Mouse (Mus musculus) left cerebral cortex, postnatal 14 days (tissue): Measurements from ENCODE around the gene Mfsd12. TPM values are rescaled to one million over a fixed set of nuclear protein-coding genes. Genes with fewer than 3 reads are reported as not detected.

Experiments
- DNase-seq, 2 experiments: peaks; one replicate each; pipeline ENCODE4 v3.0.0; 2021 to 2022; ENCODE audit warnings: low spot score in 2 of 2, mixed read lengths in 1 of 2
- intact Hi-C: fragments of 180-260 bp; cut with DNase I; formaldehyde crosslinking; loops from one replicate; pipeline ENCODE4 v1.15.1; 2025
- long read RNA-seq, 2 experiments: library from polyadenylated mRNA; stranded (forward); transcript quantifications; one replicate each; pipeline ENCODE4 v2.0.0; 2021
- total RNA-seq, 2 experiments: library from RNA; stranded (reverse); gene quantifications; 2 replicates each; pipeline ENCODE4 v1.2.3; 2021

The Mfsd12 gene
- 10 to 100 TPM; 37.8 to 38.9 TPM for total RNA-seq
- long read RNA-seq, experiment 1, transcript Mfsd12-201 (10 exons, 3,971 nt), result major isoform, 13 of 45 reads
- long read RNA-seq, experiment 1, partial matches to known transcripts, result 5 of 45 reads
- long read RNA-seq, experiment 1, other reads (novel, unspliced or antisense), result 27 of 45 reads
- long read RNA-seq, experiment 2, transcript Mfsd12-201 (10 exons, 3,971 nt), result major isoform, 34 of 59 reads
- long read RNA-seq, experiment 2, partial matches to known transcripts, result 6 of 59 reads
- long read RNA-seq, experiment 2, other reads (novel, unspliced or antisense), result 19 of 59 reads

DNA sequence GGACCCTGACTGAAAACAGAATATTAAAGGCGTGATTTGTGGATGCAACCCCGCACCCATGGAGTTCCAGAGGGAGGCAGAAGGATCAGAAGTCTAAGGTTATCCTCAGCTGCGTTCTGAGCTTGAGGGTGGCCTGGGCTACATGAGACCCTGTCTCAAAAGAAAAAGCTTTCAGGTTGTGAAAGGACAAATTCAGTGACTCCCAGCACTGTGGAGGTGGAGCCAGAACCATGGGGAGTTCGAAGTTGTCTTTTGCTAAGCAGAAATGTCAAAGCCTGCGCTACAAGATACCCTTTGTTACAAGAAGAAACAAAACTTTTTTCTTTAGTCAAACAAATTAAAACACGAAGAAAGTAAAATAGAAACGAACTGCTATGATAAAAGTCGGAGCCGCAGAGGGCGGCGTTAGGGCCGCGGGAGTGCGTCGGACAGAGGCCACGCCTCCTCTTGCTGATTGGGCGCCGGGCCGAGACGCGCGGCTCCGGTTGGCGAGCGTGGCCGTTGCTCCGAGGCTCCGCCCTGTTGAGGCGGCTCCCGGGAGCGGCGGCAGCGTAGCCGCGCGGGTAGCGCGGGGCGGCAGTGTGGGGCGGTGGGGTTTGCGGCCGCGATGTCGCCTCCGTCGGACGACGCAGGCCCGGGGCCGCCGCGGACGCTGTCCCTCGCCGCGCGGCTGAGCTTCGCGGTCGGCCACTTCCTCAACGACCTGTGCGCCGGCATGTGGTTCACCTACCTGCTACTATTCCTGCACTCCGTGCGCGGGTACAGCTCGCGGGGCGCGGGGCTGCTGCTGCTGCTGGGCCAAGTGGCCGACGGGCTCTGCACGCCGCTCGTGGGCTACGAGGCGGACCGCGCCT is at the start of gene Mfsd12:
Gene Mfsd12 (plus strand): TSS at position 501 of the 854 bp plus-strand sequence.
- peak; percentile 91 to 94 for DNase-seq
- intact Hi-C loops, result no loop called here

DNA sequence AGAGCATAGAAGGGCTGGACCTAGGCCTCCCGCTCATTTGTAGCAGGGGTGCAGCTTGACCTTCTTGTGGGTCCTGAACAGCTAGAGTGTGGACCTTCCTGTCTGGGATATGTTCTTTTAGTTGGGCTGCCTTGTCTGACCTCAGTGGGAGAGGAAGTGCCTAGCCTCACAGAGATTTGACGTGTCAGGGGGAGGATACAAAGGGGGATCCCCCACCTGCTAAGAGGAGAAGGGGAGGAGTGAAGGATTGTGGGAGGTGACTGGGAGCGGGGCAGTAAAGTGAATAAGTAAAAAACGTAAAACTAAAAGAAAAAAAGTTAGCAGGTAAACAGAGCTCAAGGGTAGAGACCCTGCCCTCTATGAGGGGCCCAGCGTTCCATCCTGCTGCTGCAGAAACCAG is 47.7 kb upstream of the Mfsd12 start:
- intact Hi-C loops, result no loop called here
- DNase-seq, result no peak

- no peak for DNase-seq
- intact Hi-C loops, result no loop called here
Observed at GRCm38 (mm10) chr10:81313581-81313980, 43.7 kb upstream of the Mfsd12 start.

- no peak for DNase-seq
- intact Hi-C loops, result no loop called here
Observed at GRCm38 (mm10) chr10:81314201-81314600, 43.1 kb upstream of the Mfsd12 start.

- DNase-seq, result no peak
- intact Hi-C loops, result no loop called here
Observed at GRCm38 (mm10) chr10:81315587-81315986, 41.7 kb upstream of the Mfsd12 start.

GRCm38 (mm10) chr10:81316338-81317060 is 40.8 kb upstream of the Mfsd12 start:
- intact Hi-C loops, result no loop called here
- no peak for DNase-seq

- no peak for DNase-seq
Observed at GRCm38 (mm10) chr10:81317273-81317672, 40.0 kb upstream of the Mfsd12 start.

GRCm38 (mm10) chr10:81318589-81319329 is 38.5 kb upstream of the Mfsd12 start:
- intact Hi-C loops, result no loop called here
- no peak for DNase-seq

More at GRCm38 (mm10) chr10:81317273-81317672, 40.0 kb upstream of the Mfsd12 start:
- intact Hi-C loops, result no loop called here

DNA sequence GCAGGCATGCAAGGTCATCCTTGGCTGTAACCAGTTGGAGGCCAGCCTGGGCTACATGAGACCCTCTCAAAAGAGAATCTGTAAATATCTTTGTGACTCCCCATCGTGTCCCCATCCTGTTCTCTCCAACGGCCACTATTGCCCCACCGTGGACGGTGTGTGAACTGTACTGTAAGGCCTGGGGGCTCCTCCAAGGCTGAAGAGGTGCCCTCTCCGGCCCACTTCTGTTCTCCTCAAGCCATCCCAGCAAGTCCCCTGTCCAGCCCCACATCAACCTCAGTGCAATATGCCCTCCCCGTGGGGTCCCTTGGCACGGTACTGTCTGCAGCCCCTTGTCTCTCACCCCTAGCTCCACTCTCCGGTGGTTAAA is 38.0 kb upstream of the Mfsd12 start:
- no peak for DNase-seq
- intact Hi-C loops, result no loop called here

DNA sequence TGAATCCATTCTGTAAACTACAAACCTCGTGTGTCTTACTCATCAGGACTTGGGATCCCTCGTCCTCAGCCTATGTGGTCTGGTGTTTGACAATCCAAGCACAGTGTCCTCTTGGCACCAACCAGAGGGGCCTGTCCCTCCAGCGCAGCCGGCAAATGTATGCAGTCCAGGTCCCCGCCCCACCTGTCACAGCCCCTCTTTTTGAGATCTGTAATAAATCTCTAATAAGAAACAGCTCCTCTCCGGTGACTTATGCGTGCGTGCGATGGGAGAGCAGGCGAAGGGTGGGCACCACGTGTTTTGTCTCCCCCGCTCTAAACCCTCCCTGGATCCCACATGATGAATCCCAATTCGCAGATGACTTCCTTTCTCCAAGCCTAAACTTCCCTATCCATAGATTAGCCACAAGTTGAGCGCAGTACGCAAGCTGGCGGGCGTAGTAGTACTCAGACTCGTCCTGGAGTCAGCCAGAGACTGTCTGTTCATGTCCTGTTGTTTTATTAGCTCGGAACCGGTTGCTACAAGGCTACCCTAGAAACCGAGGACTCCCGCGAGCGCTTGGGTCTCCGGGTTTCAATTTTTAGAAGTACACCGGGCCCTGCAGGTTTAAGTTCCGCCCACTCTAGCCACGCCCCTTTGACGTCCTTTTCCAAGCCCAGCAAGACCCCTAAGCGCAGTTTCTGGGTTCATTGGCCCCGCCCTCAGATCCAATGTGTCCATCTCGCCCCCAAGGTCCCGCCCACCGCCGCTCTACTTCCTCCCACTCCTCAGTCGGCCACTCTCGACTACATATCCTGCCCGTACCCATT is 37.3 kb upstream of the Mfsd12 start:
- intact Hi-C loops, result no loop called here
- no peak for DNase-seq

DNA sequence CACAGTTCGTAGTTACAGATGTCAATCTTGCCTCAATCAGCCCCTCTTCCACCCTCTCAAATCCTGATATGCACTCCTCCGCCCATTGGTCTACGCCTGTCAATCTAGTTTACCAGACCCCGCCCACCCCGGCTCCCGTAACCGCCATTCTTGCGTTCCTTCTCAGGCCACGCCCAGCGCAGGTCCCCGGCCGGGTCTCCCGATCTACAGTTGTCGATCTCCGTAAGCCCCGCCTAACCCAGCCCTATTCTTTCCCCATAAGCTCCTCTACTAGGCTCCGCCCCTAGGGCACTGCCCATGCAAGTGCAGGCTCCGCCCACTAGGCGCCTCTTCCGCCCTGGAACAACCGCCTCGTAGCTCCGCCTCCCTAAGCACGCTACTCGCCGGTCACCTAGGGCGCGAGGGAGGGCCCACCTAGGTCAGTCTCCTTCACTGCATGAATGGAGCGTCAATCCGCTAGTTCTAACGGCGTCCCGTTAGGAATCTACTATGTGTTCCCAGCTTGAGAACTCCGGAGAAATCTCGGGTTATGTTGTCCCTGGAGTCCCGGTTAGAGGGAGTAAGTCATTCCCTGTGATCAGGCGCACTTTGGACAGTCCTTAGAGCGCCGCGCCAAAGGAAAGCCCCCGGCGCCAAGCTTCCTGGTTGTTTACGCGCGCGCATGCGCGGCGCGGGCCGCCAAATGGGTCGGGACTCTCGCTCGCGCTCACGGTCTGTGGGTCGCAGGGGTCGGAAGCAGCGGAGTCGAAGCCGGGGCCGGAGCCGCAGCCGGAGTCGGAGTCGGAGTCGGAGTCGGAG is 36.5 kb upstream of the Mfsd12 start, which contains the start of gene Cactin:
Gene Cactin (plus strand): TSS at position 554 of the 798 bp plus-strand sequence.
- DNase-seq, result peak; percentile 99 to 100
- intact Hi-C loops, result no loop called here

DNA sequence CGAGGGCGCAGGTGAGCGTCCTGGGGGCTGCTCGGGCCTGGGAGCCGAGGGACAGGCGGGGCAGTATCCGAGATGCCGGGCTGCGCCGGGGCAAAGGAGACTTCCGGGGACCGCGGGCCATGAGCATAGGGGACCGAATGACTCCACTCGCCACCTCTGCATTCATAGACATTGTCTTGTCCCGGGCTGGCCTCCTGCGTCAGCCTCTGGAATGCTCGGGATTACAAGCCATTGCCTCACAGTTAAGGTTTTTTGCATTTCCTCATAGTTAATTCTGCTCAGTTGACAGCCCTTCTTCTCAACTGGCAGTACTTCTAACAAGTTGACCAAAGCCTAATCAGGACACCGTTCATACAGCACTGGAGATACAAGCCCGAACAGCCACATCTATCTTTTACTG is 35.9 kb upstream of the Mfsd12 start:
- DNase-seq, result no peak
- intact Hi-C loops, result no loop called here

DNA sequence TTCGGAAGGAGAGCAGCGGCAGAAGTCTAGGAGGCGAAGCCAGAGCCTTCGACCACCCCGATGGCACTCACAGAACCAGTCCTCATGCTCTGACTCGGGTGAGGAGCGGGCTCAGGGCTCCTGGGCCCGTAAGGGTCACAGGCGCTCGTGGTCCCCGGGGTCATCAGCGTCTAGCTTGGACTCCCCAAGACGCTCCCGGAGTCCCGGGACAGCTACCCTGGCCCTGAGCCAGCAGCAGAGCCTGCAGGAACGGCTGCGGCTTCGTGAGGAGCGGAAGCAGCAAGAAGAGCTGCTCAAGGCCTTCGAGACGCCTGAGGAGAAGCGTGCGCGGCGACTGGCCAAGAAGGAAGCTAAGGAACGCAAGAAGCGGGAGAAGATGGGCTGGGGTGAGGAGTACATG is 34.8 kb upstream of the Mfsd12 start:
- DNase-seq, result no peak

DNA sequence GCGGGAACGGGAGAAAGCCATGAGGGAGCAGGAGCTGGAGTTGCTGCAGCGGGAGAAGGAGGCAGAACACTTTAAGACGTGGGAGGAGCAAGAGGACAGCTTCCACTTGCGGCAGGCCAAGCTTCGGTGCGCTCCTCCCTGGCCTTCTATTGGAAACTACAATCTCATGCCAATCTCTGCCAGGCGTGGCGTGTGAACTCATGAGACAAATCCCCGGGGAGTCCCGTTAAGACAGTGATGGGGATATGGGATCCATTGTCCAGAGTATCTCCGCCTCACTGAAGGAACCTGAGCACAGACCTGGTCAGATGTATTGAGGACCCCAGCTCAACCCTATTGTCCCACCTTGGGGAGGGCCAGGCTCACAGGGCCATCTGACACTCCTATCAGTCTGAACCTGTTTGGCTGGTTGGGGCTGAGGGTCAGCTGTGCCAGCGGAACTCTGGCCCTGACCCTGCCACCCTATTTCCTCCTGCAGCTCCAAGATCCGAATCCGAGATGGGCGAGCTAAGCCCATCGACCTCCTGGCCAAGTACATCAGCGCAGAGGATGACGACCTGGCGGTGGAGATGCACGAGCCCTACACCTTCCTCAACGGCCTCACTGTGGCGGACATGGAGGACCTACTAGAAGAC is 34.0 kb upstream of the Mfsd12 start:
- intact Hi-C loops, result no loop called here
- no peak for DNase-seq

More for the DNA sequence above, 34.8 kb upstream of the Mfsd12 start:
- intact Hi-C loops, result no loop called here

- intact Hi-C loops, result no loop called here
Observed at GRCm38 (mm10) chr10:81323791-81324530, 33.3 kb upstream of the Mfsd12 start.

GRCm38 (mm10) chr10:81325176-81325575 is 32.1 kb upstream of the Mfsd12 start:
- no peak for DNase-seq
- intact Hi-C loops, result no loop called here

More at GRCm38 (mm10) chr10:81323791-81324530, 33.3 kb upstream of the Mfsd12 start:
- no peak for DNase-seq

GRCm38 (mm10) chr10:81325781-81326180 is 31.5 kb upstream of the Mfsd12 start:
- no peak for DNase-seq
- intact Hi-C loops, result no loop called here
